Mouse (Mus musculus) testis, adult 2 months (tissue): ENCODE measurements around the gene Rbm14. TPM values are rescaled to one million over a fixed set of nuclear protein-coding genes. Genes with fewer than 3 reads are reported as not detected.
A peak's percentile ranks its signal among the peaks of the same experiment; 100 is the strongest.
"Not testable (repeated sequence)": the region's sequence is repeated elsewhere in the genome, so short reads cannot be mapped to it uniquely, and the experiment has no call there.

Source experiments
- H3K27ac ChIP-seq: fragments of 200-500 bp; 2 replicates; pipeline ENCODE4 v1.5.1; 2012; ENCODE audit warnings: low read depth, low read length; ENCODE audit not compliant: control insufficient read depth, insufficient read depth
- H3K27me3 ChIP-seq: fragments of 200-500 bp; 2 replicates; pipeline ENCODE4 v1.6.1; 2012; ENCODE audit warnings: mild to moderate bottlenecking, low read length, moderate library complexity; ENCODE audit not compliant: control insufficient read depth, insufficient read depth
- H3K36me3 ChIP-seq: fragments of 200-500 bp; 2 replicates; pipeline ENCODE4 v1.6.1; 2012; ENCODE audit warnings: mild to moderate bottlenecking, low read length; ENCODE audit not compliant: control insufficient read depth, insufficient read depth
- H3K4me1 ChIP-seq: fragments of 200-500 bp; 2 replicates; pipeline ENCODE4 v1.6.1; 2012; ENCODE audit warnings: low read length; ENCODE audit not compliant: control insufficient read depth, insufficient read depth
- H3K4me3 ChIP-seq: fragments of 200-500 bp; 2 replicates; pipeline ENCODE4 v1.5.1; 2012; ENCODE audit warnings: low read depth, mild to moderate bottlenecking, low read length, moderate library complexity, mixed read lengths; ENCODE audit not compliant: control insufficient read depth
- CTCF ChIP-seq: fragments of 200-500 bp; IDR thresholded peaks from 2 replicates; pipeline ENCODE4 v1.5.1; 2012; ENCODE audit warnings: low read depth, mild to moderate bottlenecking, inconsistent platforms, low read length, moderate library complexity; ENCODE audit not compliant: control insufficient read depth, insufficient read depth, insufficient replicate concordance
- POLR2A ChIP-seq: fragments of 200-500 bp; IDR thresholded peaks from 2 replicates; pipeline ENCODE4 v1.6.1; 2012; ENCODE audit warnings: low read depth, mild to moderate bottlenecking, inconsistent platforms, low read length, moderate library complexity; ENCODE audit not compliant: control insufficient read depth
- polyA plus RNA-seq: library from polyadenylated mRNA; depleted of rRNA; stranded (reverse); fragments of >200 nt; gene quantifications from 2 replicates; pipeline ENCODE4 v1.2.3, GENCODE M21; 2012; rRNA removed

Rbm14 gene
- polyA plus RNA-seq, 1 experiment: 45.7 TPM

DNA sequence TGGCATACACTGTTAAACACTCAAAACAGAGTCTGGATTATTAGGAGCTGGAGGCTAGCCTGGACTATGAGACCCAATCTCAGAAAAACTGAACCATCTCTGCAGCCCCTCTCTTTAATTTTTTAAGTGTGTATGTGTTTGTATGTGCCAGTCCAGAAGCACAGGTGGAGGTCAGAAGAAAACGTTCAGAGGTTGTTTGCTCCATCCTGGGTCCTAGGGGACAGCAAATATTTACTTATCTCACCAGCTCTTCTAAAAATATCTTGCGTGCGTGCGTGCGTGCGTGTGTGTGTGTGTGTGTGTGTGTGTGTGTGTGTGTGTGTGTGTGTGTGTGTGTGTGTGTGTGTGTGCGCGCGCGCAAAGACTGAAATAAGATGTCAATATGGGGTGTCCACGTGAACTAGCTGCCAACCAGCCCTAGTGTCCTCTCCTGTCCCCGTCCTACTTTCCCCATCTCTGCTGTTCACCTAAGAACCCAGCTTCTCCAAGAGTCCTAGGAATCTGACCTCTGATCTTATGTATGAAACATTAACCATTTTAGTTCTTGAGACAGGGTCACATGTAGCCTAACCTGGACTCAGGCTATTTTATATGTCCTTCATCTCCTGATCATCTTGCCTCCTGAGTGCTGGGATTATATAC lies 43.8 kb downstream of the Rbm14 start:
- no peaks in the 10 kb centered on the region for H3K27me3 ChIP-seq
- TF ChIP-seq POLR2A (no peak), CTCF (no peak)
- peaks cover 1% of the 10 kb centered on the region; the same call in 1 of the 2 replicates for H3K36me3 ChIP-seq
- no peak overlapping the region for H3K27ac ChIP-seq
- H3K4me3 ChIP-seq: no peak overlapping the region
- H3K4me1 ChIP-seq: no peaks in the 10 kb centered on the region

DNA sequence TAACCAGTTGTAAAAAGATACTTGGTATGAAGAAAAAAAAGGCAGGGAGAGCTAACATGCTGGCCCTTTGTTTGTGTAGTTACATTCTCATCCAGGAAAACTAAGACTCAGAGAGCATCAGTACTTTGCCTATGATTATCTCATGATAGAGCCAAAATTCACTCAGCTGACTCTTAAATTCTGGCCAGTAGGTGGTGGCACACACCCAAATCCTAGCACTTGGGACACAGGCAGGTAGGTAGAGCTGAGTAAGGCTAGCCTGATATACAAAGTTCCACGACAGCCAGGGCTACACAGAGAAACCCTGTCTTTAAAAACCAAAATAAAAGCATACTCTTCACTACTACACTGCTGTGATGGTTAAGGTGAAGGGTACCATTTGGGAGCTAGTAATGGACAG lies 48.6 kb downstream of the Rbm14 start:
- H3K36me3 ChIP-seq: peaks cover 3% of the 10 kb centered on the region
- TF ChIP-seq POLR2A (no peak), CTCF (no peak)
- no peaks in the 10 kb centered on the region for H3K27me3 ChIP-seq
- no peak overlapping the region for H3K27ac ChIP-seq
- H3K4me3 ChIP-seq: no peak overlapping the region
- H3K4me1 ChIP-seq: no peaks in the 10 kb centered on the region

DNA sequence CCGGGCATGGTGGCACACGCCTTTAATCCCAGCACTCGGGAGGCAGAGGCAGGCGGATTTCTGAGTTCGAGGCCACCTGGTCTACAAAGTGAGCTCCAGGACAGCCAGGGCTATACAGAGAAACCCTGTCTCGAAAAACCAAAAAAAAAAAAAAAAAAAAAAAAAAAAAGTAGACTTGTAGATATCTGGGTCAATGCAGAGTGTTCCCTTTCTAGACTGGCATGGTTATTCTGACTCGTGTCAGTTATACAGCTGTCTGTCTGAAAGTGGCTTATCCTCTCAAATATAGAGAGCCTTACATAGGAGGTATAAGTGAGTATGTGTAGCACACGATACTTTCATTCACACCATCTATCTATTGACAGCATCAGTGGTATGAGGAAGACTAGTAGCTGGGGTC lies 50.9 kb downstream of the Rbm14 start:
- H3K4me1 ChIP-seq, H3K27me3 ChIP-seq, H3K36me3 ChIP-seq, H3K4me3 ChIP-seq, H3K27ac ChIP-seq: not testable (repeated sequence)

DNA sequence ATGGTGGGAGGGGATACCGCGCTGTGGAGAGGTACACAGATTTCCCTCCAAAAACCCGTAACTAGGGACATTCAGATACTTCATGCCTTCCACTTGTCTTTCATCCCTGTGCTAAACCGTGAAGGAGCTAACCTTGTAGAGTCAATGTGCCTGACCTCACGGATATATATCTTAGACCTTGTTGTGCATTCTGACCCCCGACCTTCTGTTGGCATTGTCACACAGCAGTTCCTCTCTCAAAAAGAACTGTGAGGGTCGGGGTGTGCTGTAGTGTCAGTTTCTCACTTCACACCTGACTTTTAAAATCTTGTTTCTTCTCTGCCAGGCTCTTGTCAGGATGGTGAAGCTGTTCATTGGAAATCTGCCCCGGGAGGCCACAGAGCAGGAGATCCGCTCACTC lies 54.5 kb downstream of the Rbm14 start:
- Histone ChIP-seq H3K4me3 (peak overlapping the region; percentile 92), H3K36me3 (peaks cover 5% of the 10 kb centered on the region), H3K27ac (peak overlapping the region; percentile 96), H3K27me3 (no peaks in the 10 kb centered on the region), H3K4me1 (no peaks in the 10 kb centered on the region; the same call in 1 of the 2 replicates)
- TF ChIP-seq CTCF (no peak), POLR2A (no peak)

DNA sequence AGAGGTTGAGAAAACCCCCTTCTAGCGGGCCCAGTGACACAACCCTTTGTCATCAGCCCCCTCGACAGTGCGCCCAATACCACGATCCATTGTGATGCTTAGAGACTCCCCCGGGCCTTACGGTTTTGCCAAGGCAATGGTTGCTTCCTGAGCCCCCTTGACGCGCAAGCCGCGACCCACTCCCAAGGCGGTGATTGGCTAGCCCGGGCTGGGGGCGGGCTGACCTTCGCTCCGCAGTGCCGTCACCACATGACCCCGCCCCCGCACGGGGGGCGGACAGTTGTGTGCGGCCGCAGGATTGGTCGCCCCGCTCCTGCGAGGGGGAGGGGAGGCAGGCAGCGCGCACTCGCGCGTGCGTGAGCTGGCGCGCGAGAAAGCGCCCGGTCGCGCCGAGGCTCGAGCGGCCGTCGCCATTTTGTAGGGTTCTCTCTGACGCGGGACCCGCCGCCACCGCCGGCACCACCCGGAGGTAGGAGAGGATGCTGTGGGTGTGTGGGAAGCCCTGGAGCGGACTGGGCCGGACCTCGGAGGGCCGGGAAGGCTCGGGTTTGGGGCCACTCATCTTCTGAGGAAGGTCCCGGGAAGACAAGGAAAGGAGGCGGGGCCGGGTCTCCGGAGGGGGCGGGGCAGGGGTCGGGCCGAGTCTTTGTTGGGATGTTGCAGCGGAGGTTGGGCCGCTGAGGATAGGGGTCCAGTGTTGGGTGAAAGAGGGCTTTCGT lies 55.1 kb downstream of the Rbm14 start, which contains the start of gene Rbm4b:
TSS of gene Rbm4b (plus strand) at position 305 of the 719 bp plus-strand sequence.
- H3K36me3 ChIP-seq: peaks cover 5% of the 10 kb centered on the region
- H3K4me1 ChIP-seq: no peaks in the 10 kb centered on the region; the same call in 1 of the 2 replicates
- H3K27me3 ChIP-seq: no peaks in the 10 kb centered on the region
- peak within 1 kb of the TSS; percentile 96 for H3K27ac ChIP-seq
- no peak for TF ChIP-seq CTCF
- TF ChIP-seq POLR2A: peak; percentile 95
- peak within 1 kb of the TSS; percentile 92 for H3K4me3 ChIP-seq

DNA sequence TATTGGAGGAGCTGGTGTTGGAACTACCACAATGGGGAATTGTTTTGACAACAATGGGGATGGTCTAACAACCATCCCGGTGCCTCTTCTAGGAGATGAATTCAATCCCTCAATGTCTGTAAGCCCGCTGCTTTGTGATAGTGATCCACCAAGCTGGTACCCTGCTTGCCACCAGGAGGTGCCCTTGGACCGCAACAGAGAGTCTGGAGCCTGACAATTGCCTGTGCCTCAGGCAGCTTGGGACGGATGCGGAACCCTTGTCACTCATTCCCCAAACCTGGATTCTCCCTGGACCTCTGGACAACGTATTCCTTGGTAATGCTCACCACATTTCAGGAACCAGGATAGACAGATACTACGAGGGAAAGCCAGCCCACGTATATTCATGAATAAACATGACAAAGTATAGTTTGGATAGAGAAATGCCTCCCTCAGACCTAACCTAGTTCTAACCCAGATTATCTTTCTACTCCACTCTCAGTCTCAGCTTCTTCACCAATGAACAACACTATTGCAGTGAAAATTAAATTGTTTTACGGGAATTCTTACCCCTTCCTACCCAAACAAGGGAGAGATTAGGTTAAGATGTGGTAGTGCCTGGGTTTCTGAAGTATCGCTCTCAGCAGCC lies 55.8 kb downstream of the Rbm14 start:
- Histone ChIP-seq H3K36me3 (peaks cover 5% of the 10 kb centered on the region), H3K27ac (peak overlapping the region; percentile 89), H3K27me3 (no peaks in the 10 kb centered on the region), H3K4me3 (peak overlapping the region; percentile 92), H3K4me1 (no peaks in the 10 kb centered on the region; the same call in 1 of the 2 replicates)
- TF ChIP-seq CTCF (peak; percentile 84; the same call in 1 of the 2 replicates), POLR2A (peak; percentile 40; the same call in 1 of the 2 replicates)

Other genes with a start within 250 kb of the Rbm14 start
- gene Lrfn4, start 196.0 kb downstream of the Rbm14 start, polyA plus RNA-seq: 1.7 and 1.9 TPM in 2 replicates
- 41.2 and 43.7 TPM in 2 replicates for gene Rce1, start 186.0 kb downstream of the Rbm14 start, polyA plus RNA-seq
- gene Gm960, start 113.0 kb downstream of the Rbm14 start, polyA plus RNA-seq: 4.9 and 5.1 TPM in 2 replicates
- gene Sptbn2, start 100.5 kb downstream of the Rbm14 start, polyA plus RNA-seq: 1.1 and 1.3 TPM in 2 replicates
- gene Rbm4b, start 55.1 kb downstream of the Rbm14 start, polyA plus RNA-seq: 218 and 233 TPM in 2 replicates
- 22.6 and 26.4 TPM in 2 replicates for gene Rbm4, start 17.7 kb downstream of the Rbm14 start, polyA plus RNA-seq
- 5.9 and 9.4 TPM in 2 replicates for gene Gm21992, start within 50 bp of the Rbm14 start, polyA plus RNA-seq
- gene Ccs, start 27.7 kb upstream of the Rbm14 start, polyA plus RNA-seq: 57.9 and 66.4 TPM in 2 replicates
- 39.4 and 40.3 TPM in 2 replicates for gene Ccdc87, start 27.7 kb upstream of the Rbm14 start, polyA plus RNA-seq
- gene Ctsf, start 43.5 kb upstream of the Rbm14 start, polyA plus RNA-seq: 32.4 and 35.7 TPM in 2 replicates
- gene Actn3, start 66.3 kb upstream of the Rbm14 start, polyA plus RNA-seq: 8.6 and 8.9 TPM in 2 replicates
- 9.2 and 10.7 TPM in 2 replicates for gene Zdhhc24, start 67.0 kb upstream of the Rbm14 start, polyA plus RNA-seq
- 15.5 and 16.5 TPM in 2 replicates for gene Bbs1, start 95.0 kb upstream of the Rbm14 start, polyA plus RNA-seq
- gene Dpp3, start 116.7 kb upstream of the Rbm14 start, polyA plus RNA-seq: 81.8 and 95.7 TPM in 2 replicates
- 0.77 and 0.96 TPM in 2 replicates for gene Peli3, start 131.5 kb upstream of the Rbm14 start, polyA plus RNA-seq
- gene Mrpl11, start 150.5 kb upstream of the Rbm14 start, polyA plus RNA-seq: 76.0 and 89.3 TPM in 2 replicates
- 1.4 and 1.5 TPM in 2 replicates for gene Npas4, start 178.7 kb upstream of the Rbm14 start, polyA plus RNA-seq
- 4.9 and 5.2 TPM in 2 replicates for gene Slc29a2, start 212.2 kb upstream of the Rbm14 start, polyA plus RNA-seq
- gene B4gat1, start 227.2 kb upstream of the Rbm14 start, polyA plus RNA-seq: 3.7 and 4.2 TPM in 2 replicates
- 0.61 and 0.98 TPM in 2 replicates for gene AC124502.3, start 227.3 kb upstream of the Rbm14 start, polyA plus RNA-seq
- 200 and 216 TPM in 2 replicates for gene Brms1, start 229.7 kb upstream of the Rbm14 start, polyA plus RNA-seq
- 27.1 and 27.5 TPM in 2 replicates for gene Rin1, start 238.8 kb upstream of the Rbm14 start, polyA plus RNA-seq